In the genomic region with DNA sequence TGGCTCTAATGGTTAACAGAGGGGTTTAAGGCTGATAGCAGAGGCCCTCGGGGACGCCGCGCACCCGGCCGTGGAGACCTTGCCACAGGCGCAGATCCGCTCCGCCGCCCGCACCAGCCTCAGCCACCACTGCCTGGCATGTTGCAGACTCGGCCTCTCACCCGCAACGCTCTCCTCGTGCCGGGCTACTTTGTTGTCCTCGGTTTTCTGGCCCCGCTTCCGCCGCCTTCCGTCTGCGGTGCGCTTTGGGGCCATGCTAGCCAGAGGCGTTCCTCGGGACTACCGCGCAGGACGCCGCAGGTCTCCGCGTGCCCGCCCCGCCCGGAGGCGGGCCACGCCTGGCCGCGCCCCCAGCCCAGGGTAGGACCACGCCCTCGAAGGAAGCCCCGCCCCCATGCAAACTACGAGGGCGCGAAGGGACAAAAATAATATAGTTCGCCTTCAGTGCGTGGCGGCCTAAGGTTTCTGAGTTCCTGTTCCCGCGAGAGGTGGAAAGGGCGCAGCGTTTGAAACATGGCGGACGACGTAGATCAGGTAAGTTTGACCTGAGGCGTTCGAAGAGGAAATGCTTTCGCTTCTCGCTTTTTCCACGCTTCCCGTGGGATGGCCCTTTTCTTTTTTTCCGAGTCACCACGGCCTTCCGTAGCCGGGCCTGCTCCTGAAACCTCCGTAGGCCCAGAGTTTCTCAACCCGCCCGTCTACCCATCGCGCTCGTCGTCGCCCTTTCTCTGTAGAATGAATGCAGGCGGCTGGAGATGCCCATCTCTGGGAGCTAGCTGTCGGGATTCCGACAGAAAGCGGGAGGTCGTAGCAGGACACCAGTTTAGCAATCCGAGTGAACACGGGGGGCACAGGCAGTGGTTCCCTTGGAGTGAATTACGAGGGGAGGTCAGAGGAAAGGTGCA, we compare ENCODE assay signal across 7 mouse cellular contexts. TPM values are rescaled to one million over a fixed set of nuclear protein-coding genes. Genes with fewer than 3 reads are reported as not detected.
DNase-seq lines count a peak whose midpoint lies in the region; ATAC-seq lines count a peak whose summit lies in the region.

A gene (minus strand): TSS at position 344 of the 905 bp plus-strand sequence.
A gene (plus strand): TSS at position 384 of the 905 bp plus-strand sequence.

- peak within 1 kb of the TSS; percentile 79 for H3K4me2 ChIP-seq in embryonic facial prominence, embryonic 12.5 days (replicated peaks)
- peak within 1 kb of the TSS; percentile 70 for H3K4me2 ChIP-seq in limb, embryonic 11.5 days (ENCODE audit: low read depth, severe bottlenecking)
- peak within 1 kb of the TSS; percentile 87 for H3K4me2 ChIP-seq in midbrain, embryonic 14.5 days (ENCODE audit: low read length)

- under 1% methylated on average over 80 of the region's 80 CpGs for WGBS in embryonic facial prominence, embryonic 12.5 days
- under 1% methylated on average over 80 of the region's 80 CpGs for WGBS in limb, embryonic 11.5 days
- WGBS in midbrain, embryonic 14.5 days: under 1% methylated on average over 80 of the region's 80 CpGs

- H3K36me3 ChIP-seq in embryonic facial prominence, embryonic 12.5 days: peaks cover 31% of the 10 kb centered on the region
- peaks cover 12% of the 10 kb centered on the region; the same call in 1 of the 2 replicates for H3K36me3 ChIP-seq in limb, embryonic 11.5 days (ENCODE audit: control insufficient read depth, insufficient read depth, low read length)
- H3K36me3 ChIP-seq in midbrain, embryonic 14.5 days (ENCODE audit: control insufficient read depth, insufficient read depth, low read length): peaks cover 32% of the 10 kb centered on the region

- H3K27ac ChIP-seq in embryonic facial prominence, embryonic 12.5 days: peak within 1 kb of the TSS; percentile 51
- 0 out of 2 replicates have a peak within 1 kb of the TSS, but pooled peaks have one; percentile 37 for H3K27ac ChIP-seq in limb, embryonic 11.5 days (replicated peaks; ENCODE audit: low read depth, low read length)
- H3K27ac ChIP-seq in midbrain, embryonic 14.5 days (replicated peaks; ENCODE audit: low read depth, low read length): peak within 1 kb of the TSS; percentile 76

- peak within 1 kb of the TSS; percentile 74 for H3K9ac ChIP-seq in embryonic facial prominence, embryonic 12.5 days
- H3K9ac ChIP-seq in limb, embryonic 11.5 days (ENCODE audit: low read length): peak within 1 kb of the TSS; percentile 93
- peak within 1 kb of the TSS; percentile 81 for H3K9ac ChIP-seq in midbrain, embryonic 14.5 days (replicated peaks; ENCODE audit: low read length)

- peak; percentile 96 for ATAC-seq in embryonic facial prominence, embryonic 12.5 days (ENCODE audit: insufficient number of reproducible peaks, insufficient read depth, low FRiP score, low TSS enrichment)
- ATAC-seq in limb, embryonic 11.5 days (ENCODE audit: insufficient number of reproducible peaks, low FRiP score, low TSS enrichment, low read depth): peak; percentile 97
- ATAC-seq in midbrain, embryonic 14.5 days (ENCODE audit: low FRiP score, low TSS enrichment): peak; percentile 97

- peaks cover 16% of the 10 kb centered on the region for H3K4me1 ChIP-seq in embryonic facial prominence, embryonic 12.5 days
- 0 out of 2 replicates have a peak, but pooled peaks cover 3% of the 10 kb centered on the region for H3K4me1 ChIP-seq in limb, embryonic 11.5 days (ENCODE audit: control insufficient read depth, insufficient read depth, low read length)
- peaks cover 17% of the 10 kb centered on the region for H3K4me1 ChIP-seq in midbrain, embryonic 14.5 days (ENCODE audit: control insufficient read depth, insufficient read depth, low read length)

- peak; percentile 97 for DNase-seq in adrenal gland, postnatal 25 days
- DNase-seq in heart, adult 11 months: peak; percentile 100
- peak; percentile 100 for DNase-seq in kidney, adult 18-20 months
- DNase-seq in limb, embryonic 11.5 days (ENCODE audit: low spot score): peak; percentile 100
- DNase-seq in midbrain, embryonic 14.5 days: peak; percentile 98
- peak; percentile 96 to 99 for DNase-seq in spleen, adult 18-20 months

- no peaks in the 10 kb centered on the region for H3K27me3 ChIP-seq in embryonic facial prominence, embryonic 12.5 days
- H3K27me3 ChIP-seq in limb, embryonic 11.5 days (ENCODE audit: control insufficient read depth, insufficient read depth, low read length): no peaks in the 10 kb centered on the region
- no peaks in the 10 kb centered on the region for H3K27me3 ChIP-seq in midbrain, embryonic 14.5 days (ENCODE audit: control insufficient read depth, insufficient read depth, low read length)

- H3K9me3 ChIP-seq in embryonic facial prominence, embryonic 12.5 days: no peaks in the 10 kb centered on the region
- no peaks in the 10 kb centered on the region for H3K9me3 ChIP-seq in limb, embryonic 11.5 days (ENCODE audit: control insufficient read depth, low read length)
- no peaks in the 10 kb centered on the region for H3K9me3 ChIP-seq in midbrain, embryonic 14.5 days (ENCODE audit: control insufficient read depth, low read length)

- H3K4me3 ChIP-seq in embryonic facial prominence, embryonic 12.5 days: peak within 1 kb of the TSS; percentile 78
- H3K4me3 ChIP-seq in limb, embryonic 11.5 days (ENCODE audit: low read depth, low read length): peak within 1 kb of the TSS; percentile 77
- H3K4me3 ChIP-seq in midbrain, embryonic 14.5 days (replicated peaks; ENCODE audit: low read depth, low read length): peak within 1 kb of the TSS; percentile 77

RNA-seq across cellular contexts. Expression of the first gene that starts in this region (rescaled TPM):
- total RNA-seq in adrenal gland, postnatal 25 days (2021): 16.3 and 22.0 TPM in 2 replicates
- 24.5 and 24.8 TPM in 2 replicates for polyA plus RNA-seq in embryonic facial prominence, embryonic 12.5 days (2016; fragmentation: Nextera tagmentation; extraction: Ambion mirVana)
- 25.7 and 26.7 TPM in 2 replicates for polyA plus RNA-seq in limb, embryonic 11.5 days (2014; fragmentation: Nextera tagmentation; extraction: Ambion mirVana)
- 16.9 and 18.1 TPM in 2 replicates for polyA plus RNA-seq in midbrain, embryonic 14.5 days (2014; fragmentation: Nextera tagmentation; extraction: Ambion mirVana)

RNA-seq across cellular contexts. Expression of the second gene that starts in this region (rescaled TPM):
- total RNA-seq in adrenal gland, postnatal 25 days (2021): 39.8 and 40.8 TPM in 2 replicates
- 277 and 283 TPM in 2 replicates for polyA plus RNA-seq in embryonic facial prominence, embryonic 12.5 days (2016; fragmentation: Nextera tagmentation; extraction: Ambion mirVana)
- 415 and 423 TPM in 2 replicates for polyA plus RNA-seq in limb, embryonic 11.5 days (2014; fragmentation: Nextera tagmentation; extraction: Ambion mirVana)
- 174 and 187 TPM in 2 replicates for polyA plus RNA-seq in midbrain, embryonic 14.5 days (2014; fragmentation: Nextera tagmentation; extraction: Ambion mirVana)

Comparison
In these comparisons a context has a peak if more than half of its experiments do, and no peak if none do; other contexts are left out.
1. Peak in every context shown above with its lines: DNase-seq, ATAC-seq, H3K4me3 ChIP-seq and H3K27ac ChIP-seq.